Mouse (Mus musculus) hematopoietic stem cell, adult 5-6 weeks (primary cell): ENCODE measurements around the gene 9130409I23Rik. TPM values are rescaled to one million over a fixed set of nuclear protein-coding genes. Genes with fewer than 3 reads are reported as not detected.
"Not testable (repeated sequence)": the region's sequence is repeated elsewhere in the genome, so short reads cannot be mapped to it uniquely, and the experiment has no call there.

Experiments
- ATAC-seq, 2 experiments: fragments of 125-278 bp in 1 of 2; replicated peaks in 1 of 2; 2 replicates each; pipeline ENCODE4 v1.8.0; 2016 to 2017; ENCODE audit warnings: inconsistent platforms in 2 of 2, mild to moderate bottlenecking in 2 of 2, moderate number of reproducible peaks in 2 of 2, low read depth in 1 of 2, moderate TSS enrichment in 1 of 2; ENCODE audit not compliant: low FRiP score in 2 of 2, poor library complexity in 2 of 2, severe bottlenecking in 2 of 2, insufficient read depth in 1 of 2, low TSS enrichment in 1 of 2
- total RNA-seq: library from RNA; stranded (forward); fragments of 172-1452, 232-1000 nt; gene quantifications from 2 replicates; pipeline ENCODE4 v1.2.3, GENCODE M21; 2017

Gene 9130409I23Rik
- total RNA-seq, 1 experiment from 2014 or later = not detected

DNA sequence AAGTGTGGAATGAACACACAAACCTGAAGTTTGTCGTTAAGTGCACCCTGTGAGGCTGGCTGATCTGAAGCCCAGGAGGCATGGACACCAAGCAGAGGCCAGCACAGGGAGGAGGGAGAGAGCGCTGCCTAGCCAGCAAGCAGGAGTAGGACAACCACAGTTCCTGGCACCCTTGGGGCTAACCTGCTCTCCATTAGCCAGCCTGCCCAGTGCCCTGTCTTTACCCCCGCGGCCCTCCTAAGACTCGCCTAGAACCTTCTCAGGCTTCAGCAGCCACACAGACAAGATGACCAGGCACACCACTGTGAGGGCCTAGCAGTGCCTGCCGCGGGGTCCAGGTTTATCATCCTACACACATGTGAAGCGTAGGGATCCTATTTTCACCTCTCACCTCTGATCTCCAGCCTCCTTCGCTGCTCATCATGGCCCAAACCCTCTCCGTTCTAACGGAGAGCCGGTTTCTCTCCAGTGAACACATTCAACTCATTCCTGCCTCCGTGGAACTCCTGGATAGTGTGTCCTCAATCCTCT lies 33.1 kb upstream of the 9130409I23Rik start:
- ATAC-seq = no peak

DNA sequence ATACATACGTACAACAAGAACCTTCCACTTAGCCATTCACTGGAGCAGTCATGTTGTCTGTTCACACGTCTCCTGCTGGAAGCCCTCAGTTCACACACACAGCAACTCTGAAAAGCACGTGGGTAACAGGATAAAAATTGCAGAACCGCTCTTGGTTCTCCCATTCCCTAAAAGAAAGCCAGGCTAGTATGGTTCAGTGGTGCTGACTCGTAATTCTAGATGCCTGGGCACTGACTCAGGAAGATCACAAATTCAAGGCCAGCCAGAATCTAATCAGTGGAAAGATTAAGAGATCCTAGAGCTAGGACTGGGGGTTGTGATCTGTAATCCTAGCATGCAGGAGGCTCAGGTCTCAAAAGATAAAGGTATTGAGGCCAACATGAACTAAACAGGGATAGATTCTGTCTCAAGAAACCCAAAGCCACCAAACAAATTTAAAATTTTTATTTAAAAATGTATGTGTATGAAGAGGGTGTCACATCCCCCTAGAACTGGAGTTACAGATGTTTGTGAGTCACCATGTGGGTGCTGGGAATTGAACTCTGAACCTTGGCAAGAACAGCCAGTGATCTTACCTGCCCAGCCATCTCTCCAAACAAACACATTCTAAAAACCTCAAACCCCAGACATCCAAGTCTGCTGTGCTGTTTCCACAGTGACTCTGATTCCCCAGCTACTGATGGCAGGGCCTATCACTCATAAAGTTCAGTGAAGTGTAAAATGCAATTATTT lies 30.1 kb upstream of the 9130409I23Rik start, which contains the start of gene Ephx1:
Gene Ephx1, minus strand, starts transcription at position 149 of the 732 bp plus-strand sequence.
- no peak for ATAC-seq

DNA sequence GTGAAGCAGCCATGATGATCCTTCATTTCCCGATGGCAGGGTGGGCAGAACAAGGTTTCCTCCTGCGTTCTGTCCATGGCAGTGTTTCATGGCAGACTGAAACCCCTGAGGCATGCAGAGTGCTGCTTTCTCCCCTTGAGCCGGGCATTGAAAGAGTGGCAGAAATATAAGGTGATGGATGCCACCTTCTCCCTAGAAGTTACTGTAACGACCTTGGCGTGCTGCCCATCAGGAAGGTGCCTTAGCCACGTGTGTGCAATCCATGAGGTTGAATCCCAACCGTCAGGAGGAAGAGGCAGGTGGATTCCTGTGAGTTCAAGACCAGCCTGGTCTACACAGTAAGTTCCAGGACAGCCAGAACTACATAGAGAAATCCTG lies 29.6 kb upstream of the 9130409I23Rik start:
- no peak for ATAC-seq

DNA sequence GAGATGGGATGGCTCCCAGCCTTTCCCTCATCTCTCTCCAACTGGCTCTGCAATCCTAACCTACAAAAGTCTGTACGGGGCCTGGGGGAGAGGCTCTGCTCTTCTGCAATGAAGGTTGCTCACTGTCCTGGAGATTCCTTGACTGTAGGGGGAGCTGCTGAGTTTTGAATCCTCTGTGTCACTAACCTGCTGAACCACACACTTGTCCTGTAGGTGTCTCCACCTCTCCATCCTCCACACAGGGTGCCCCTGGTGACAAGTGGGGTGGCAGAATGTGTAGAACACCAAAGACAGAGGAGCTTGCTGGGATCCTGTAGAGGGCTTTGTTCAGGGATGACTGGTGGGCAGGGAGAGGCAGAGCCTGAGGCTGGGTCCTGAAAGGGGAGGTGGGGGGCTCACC lies 28.8 kb upstream of the 9130409I23Rik start:
- peak; percentile 90 to 93 for ATAC-seq

DNA sequence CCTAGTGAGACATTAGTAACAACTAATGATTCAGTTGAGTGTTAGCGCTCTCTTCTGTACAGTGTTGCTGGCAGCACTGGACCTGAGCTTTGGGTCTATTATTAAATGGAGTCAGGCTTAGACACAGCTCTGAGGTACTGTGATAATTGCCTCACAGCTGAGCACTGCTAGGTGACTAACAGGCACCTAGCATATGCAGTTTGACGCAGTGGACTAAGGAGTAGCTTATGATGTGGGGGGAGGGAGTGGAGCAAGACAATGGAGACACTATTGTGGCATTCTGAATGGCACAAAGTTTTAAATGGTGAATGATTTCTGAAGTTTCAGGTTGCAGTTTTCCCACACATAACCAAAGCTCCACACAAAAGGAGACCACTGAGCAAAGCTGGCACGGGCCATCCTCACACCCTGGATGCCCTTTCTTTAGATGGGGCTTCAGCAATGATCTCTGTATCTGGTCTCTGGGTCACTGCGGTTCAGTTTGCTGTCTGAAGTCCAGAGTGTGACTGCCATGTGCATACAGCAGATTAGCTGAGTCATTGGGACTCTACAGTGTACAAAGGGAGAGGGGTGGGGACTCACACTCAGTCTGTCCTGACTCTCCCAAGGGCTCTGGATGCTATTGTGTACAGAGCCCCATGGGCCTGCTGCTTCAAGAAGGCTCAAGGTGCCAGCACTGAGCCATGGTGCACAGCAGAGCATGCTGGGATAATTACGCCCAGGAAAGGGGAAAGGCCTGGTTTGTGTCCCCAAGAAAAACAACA lies 15.8 kb upstream of the 9130409I23Rik start:
- ATAC-seq = not testable (repeated sequence)

DNA sequence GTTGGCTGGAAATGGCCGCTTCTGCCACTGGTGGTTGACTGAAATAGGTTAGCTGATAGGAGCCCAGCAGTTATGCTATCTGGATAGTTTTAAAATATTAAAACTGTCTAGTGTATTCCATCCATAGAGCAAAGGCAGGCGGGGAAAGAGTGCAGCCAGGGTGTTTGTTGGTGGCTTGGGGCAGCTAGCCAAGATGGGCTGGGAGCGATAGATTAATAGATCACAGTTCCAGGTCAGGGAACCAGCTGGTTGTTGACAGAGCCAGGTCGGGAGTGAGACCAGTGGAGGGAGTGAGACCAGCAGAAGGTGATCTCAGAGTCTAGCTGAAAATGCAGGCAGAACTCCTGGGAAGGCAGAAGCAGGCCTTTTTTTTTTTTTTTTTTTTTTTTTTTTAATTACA lies 13.4 kb upstream of the 9130409I23Rik start:
- peak in 1 of 2 experiments; percentile 32; a peak in 1 of 4 replicates for ATAC-seq

DNA sequence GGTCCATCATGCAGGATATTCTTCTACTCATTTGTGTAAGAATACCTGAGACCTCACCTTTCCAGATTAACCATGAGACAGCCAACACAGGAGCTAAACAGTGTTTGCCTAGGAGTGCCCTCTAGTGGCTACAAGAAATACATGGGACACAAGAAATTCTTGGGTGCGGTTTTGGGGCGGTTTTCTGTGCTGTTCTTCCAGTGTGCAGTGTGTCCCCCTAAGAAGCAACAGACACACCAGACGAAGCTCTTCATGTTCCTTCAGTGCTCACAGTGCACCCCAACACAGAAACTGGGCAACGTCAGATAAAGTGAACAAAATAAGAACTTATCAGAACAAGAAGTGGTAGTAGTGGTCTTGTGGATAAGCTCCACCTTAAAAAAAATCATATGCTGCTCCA lies 11.4 kb upstream of the 9130409I23Rik start:
- peak; percentile 42 to 45; a peak in 1 of 4 replicates for ATAC-seq

DNA sequence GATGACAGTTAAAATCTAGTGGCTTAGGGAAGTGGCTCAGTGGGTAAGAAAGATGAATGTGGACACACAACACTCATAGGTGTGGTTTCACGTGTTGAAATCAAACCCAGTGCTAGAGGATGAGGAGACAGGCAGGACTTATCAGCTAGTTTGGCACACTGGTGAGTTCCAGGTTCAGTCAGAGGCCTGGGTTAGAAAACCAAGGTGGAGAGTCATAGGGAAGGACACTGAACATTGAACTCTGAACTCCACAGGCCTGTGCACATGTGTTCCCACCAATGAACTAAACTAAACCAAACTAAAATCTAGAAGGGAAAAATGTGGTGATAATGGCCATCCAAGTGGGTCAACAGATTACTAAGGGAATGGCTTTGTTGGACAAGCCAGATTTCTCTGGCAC lies 3.5 kb upstream of the 9130409I23Rik start:
- no peak for ATAC-seq

DNA sequence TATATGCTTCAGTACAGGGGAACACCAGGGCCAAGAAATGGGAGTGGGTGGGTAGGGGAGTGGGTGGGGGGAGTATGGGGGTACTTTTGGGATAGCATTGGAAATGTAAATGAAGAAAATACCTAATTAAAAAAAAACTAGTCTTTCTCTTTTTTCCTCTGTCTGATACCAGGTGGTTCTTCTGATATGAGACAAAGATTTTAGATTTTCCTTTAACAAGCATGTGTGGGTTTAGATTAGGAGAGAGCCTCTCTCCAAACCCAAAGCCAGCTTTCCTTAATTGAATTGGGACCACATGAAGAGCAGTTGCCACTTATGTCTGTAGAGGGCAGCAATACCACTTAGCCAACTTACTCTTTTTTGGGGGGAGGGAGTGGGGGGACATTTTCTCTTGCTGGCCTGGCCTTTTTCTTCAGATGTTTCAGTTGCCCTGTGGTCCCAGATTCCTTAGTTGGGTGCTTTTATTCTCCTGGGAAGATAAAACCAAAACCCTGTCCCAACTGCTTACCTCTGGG lies 1.7 kb upstream of the 9130409I23Rik start:
- ATAC-seq = no peak

DNA sequence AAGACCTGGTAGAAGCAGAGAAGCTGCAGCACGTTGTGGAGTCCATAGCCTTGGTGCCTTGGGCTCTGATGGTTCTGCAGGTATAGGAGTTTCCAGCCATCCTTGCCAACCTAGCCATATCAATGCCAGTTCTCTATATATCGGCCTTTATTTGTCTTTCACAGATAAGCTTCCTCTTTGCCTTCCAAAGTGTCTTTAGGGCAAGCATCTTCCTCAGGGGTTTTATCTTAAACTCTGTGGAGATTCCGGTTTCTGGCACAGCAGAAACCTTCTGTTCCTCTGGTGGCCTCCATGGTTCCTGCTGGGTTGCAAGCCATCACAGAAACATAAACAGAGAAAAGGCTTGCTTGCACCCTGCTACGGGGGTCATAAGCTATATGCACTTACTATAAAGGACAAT lies 1.9 kb downstream of the 9130409I23Rik start:
- ATAC-seq = no peak

DNA sequence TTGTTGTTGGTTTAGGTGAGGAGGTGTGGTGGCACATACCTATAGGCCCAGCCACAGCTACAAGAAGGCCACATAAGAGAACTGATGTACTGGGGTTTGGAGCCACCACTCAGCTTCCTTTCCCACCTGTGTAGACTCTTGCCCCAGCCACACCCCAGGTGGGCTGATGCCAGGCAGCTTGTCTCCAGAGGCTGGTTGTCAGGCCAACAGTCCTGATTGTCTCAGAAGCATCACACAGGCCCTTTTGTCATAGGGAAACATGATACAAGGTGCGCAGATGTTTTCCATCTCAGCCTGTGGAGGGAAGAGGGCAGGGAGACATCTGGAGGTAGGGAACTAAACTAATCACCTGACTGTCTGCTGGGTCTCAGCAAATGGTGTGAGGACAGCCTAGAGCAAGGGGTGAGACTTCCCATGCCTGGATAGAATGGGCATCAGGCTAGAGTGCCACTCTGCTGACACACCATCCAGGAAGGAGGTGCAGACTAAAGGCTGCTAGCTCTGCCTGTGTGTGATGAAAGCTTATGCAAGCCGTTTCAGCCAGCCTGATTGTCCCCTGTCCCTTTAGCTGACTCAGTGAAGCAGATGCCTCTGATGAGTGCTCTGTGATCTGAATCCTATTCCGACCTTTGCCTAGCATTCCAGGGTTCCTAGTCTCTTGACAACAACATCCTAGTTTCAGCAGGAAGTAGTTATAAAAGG lies 10.9 kb downstream of the 9130409I23Rik start:
- ATAC-seq = no peak

DNA sequence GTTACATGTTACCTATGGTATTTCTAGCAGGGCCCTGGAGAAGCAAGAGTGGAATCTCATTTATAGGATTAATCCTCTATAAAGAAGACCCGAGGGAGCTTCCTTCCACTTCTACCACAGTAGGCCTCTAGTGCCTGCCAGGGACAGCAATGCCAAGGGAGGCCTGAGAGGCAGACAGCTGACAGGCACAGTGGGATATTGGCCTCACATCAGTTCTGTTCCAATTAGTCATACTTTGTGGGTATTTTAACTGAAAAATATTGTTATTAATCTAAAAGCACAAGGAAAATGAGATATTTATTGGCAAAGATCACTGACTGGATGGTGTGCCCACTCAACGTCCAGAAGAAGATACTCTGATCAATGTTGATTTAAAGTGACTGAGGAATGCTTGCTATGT lies 13.0 kb downstream of the 9130409I23Rik start:
- ATAC-seq = no peak

DNA sequence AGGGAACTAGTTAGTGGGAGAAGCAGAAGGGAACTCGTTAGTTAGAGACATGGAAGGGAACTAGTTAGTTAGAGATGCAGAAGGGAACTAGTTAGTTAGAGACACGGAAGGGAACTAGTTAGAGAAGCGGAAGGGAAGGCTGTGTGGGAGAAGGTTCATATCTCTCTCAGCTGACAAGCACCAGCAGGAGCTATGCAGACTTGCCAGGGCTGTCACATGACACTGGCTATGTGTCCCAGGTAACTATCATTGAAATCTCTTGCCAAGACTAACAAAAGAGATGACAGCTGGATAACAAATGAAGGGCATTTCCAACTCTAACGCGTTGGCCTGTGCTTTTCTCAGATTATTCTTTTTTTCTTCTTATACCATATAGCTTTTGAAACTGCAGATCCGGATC lies 13.6 kb downstream of the 9130409I23Rik start:
- no peak for ATAC-seq

DNA sequence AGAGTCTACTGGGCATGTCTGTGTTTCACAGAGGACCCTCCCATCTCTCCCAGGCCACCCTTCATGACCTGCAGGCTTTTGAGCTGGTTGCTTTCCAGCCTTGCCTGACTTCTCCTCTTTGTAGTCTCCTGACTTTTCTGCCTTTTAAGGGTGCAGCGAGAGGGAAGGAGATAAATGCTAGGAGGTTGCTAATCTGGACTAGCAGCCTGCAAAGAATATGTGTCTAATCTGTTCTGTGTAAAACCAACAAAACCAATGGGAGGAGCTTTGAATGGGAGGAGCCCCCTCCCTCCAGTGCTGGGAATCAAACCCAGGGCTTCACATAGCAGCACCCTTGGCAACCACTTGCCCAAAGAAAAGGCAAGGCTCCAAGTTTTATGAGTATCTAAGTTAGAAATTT lies 17.3 kb downstream of the 9130409I23Rik start:
- no peak for ATAC-seq

DNA sequence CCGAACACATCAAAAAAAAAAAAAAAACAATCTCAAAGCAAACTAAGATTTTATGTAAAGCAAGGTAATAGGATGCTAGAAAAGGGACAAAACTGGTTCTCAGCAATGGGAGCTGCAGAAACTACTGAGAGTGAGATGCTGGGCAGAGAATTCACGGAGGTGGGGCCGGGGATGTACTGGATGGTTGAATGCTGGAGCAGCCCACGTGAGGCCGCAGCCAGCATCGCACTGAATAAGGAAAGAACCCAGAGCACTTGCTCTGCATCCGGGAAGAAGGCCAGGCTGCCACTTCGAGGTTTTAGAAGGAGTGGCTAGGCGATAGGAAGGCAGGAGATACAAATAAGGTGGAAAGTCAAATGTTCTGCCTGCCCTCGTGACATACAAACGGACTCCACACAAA lies 18.6 kb downstream of the 9130409I23Rik start:
- ATAC-seq = no peak

DNA sequence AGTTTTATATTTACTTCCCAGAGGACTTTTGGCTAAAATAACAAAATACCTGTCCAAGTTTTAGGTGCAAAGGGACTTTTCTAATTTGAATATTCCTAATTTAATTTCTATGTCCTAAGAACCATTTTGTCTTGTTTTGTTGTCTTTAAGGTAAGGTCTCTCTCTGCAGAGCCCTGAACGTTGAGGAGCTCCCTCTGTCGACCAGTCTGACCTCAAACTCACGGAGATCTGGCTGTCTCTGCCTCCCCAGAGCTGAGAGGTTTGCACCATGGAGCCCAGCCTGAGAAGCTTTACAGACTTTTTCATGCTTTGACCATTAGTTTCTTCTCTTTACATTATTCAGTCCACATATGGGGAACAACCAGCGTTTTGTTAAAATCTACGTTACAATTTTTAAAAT lies 22.0 kb downstream of the 9130409I23Rik start:
- no peak for ATAC-seq

DNA sequence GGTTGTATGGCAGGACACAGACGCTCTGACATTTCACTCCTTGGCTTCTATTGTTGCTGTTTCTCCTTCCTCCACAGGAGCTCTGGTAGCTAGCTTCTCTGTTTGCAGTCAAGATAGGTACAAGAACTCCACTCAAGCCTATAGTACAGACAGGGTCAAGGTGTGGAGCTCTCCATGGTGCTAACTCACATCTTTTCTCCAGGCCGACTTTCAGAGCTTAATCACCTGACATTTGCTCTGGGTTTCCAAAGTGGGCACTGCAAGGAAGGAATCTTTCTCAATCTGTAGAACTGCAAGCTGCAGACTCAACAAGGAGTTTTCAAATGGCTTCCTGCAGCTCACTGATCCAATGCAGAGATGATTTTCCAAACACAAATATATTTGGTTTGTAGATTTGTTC lies 33.0 kb downstream of the 9130409I23Rik start:
- no peak for ATAC-seq

DNA sequence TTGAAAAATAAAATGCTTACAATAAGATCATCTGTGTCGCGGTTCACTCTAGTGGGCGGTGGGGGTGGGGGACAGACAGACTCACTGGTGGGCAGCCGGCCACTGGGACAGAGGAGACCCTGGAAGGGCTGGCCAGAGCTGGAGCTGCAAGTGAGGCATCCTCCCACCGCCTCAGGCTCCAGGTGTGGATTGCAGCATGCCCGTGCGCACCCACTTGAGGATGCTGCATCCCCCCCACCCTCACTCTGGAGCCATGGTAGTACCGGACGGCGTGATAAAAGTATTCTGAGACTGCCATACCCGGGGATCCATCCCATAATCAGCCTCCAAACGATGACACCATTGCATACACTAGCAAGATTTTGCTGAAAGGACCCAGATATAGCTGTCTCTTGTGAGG lies 39.0 kb downstream of the 9130409I23Rik start:
- ATAC-seq = no peak
